Comparison of ENCODE assay signal across 8 mouse cellular contexts in genomic region chr2:32447264-32447936, GRCm38 (mm10). TPM values are rescaled to one million over a fixed set of nuclear protein-coding genes. Genes with fewer than 3 reads are reported as not detected.
A peak's percentile ranks its signal among the peaks of the same experiment; 100 is the strongest.
DNase-seq lines count a peak whose midpoint lies in the region; ATAC-seq and TF ChIP-seq lines count a peak whose summit lies in the region.
"Had no signal": no experiment of that assay in that cellular context is flagged by ENCODE, and none has a peak within 500 bp of the region (broad histone marks: within the 10 kb centered on the region; RNA-seq: fewer than 3 reads in every experiment).

No protein-coding gene starts in this region.

- DNase-seq in lung, adult 18-20 months, result peak; percentile 55 to 65
- no peak for DNase-seq in lung, adult 2 months
- peak; percentile 85 for DNase-seq in induced T-regulatory cell, adult 2 months (ENCODE audit: low read depth)

- no peaks in the 10 kb centered on the region for H3K9me3 ChIP-seq in embryonic facial prominence, embryonic 13.5 days
- H3K9me3 ChIP-seq in lung, embryonic 15.5 days, result no peaks in the 10 kb centered on the region
- no peaks in the 10 kb centered on the region for H3K9me3 ChIP-seq in stomach, embryonic 14.5 days (ENCODE audit: control insufficient read depth, low read depth, low read length)
- H3K9me3 ChIP-seq: neural tube, embryonic 12.5 days had no signal

- no peak for ATAC-seq in embryonic facial prominence, embryonic 13.5 days (ENCODE audit: insufficient number of reproducible peaks, insufficient read depth, low FRiP score, low TSS enrichment, low read depth)
- no peak for ATAC-seq in lung, embryonic 15.5 days (ENCODE audit: borderline replicate concordance, extremely low read depth, low FRiP score, low TSS enrichment)
- no peak for ATAC-seq in stomach, embryonic 14.5 days (ENCODE audit: insufficient number of reproducible peaks, insufficient read depth, low FRiP score, low read depth)
- no peak for ATAC-seq in cerebellum, adult (ENCODE audit: insufficient number of reproducible peaks, low FRiP score, low TSS enrichment)

- peak overlapping the region; percentile 93 for H3K27ac ChIP-seq in embryonic facial prominence, embryonic 13.5 days
- H3K27ac ChIP-seq in lung, embryonic 15.5 days, result peak overlapping the region; percentile 92
- H3K27ac ChIP-seq in stomach, embryonic 14.5 days (ENCODE audit: low read length), result peak overlapping the region; percentile 86
- H3K27ac ChIP-seq: neural tube, embryonic 12.5 days had no signal

- no peak overlapping the region for H3K4me3 ChIP-seq in lung, adult 2 months (replicated peaks; ENCODE audit: extremely low read depth, low read depth, low read length)
- no peak overlapping the region for H3K4me3 ChIP-seq in embryonic facial prominence, embryonic 13.5 days
- peak overlapping the region; percentile 10 for H3K4me3 ChIP-seq in lung, embryonic 15.5 days
- no peak overlapping the region for H3K4me3 ChIP-seq in stomach, embryonic 14.5 days (ENCODE audit: low read depth, low read length)
- H3K4me3 ChIP-seq: neural tube, embryonic 12.5 days had no signal

- no peak for TF ChIP-seq CTCF in lung, adult 2 months (IDR thresholded peaks at IDR 0.05; ENCODE audit: insufficient read depth, low read length)

- H3K9ac ChIP-seq in embryonic facial prominence, embryonic 13.5 days, result peak overlapping the region; percentile 17
- H3K9ac ChIP-seq in lung, embryonic 15.5 days, result peak overlapping the region; percentile 8; the same call in 1 of the 2 replicates
- no peak overlapping the region for H3K9ac ChIP-seq in stomach, embryonic 14.5 days (replicated peaks; ENCODE audit: low read depth, low read length)
- H3K9ac ChIP-seq: neural tube, embryonic 12.5 days had no signal

- no peaks in the 10 kb centered on the region for H3K27me3 ChIP-seq in embryonic facial prominence, embryonic 13.5 days
- H3K27me3 ChIP-seq in lung, embryonic 15.5 days, result no peaks in the 10 kb centered on the region
- no peaks in the 10 kb centered on the region for H3K27me3 ChIP-seq in stomach, embryonic 14.5 days (ENCODE audit: control insufficient read depth, insufficient read depth, low read length)
- H3K27me3 ChIP-seq: neural tube, embryonic 12.5 days had no signal

- no peak for TF ChIP-seq POLR2A in lung, adult 2 months (IDR thresholded peaks at IDR 0.05; ENCODE audit: borderline replicate concordance, extremely low read depth, low read depth, low read length)

- H3K36me3 ChIP-seq in embryonic facial prominence, embryonic 13.5 days, result 0 out of 2 replicates have a peak, but pooled peaks cover 6% of the 10 kb centered on the region
- peaks cover 3% of the 10 kb centered on the region; the same call in 1 of the 2 replicates for H3K36me3 ChIP-seq in lung, embryonic 15.5 days
- H3K36me3 ChIP-seq in stomach, embryonic 14.5 days (ENCODE audit: control insufficient read depth, insufficient read depth, low read length), result no peaks in the 10 kb centered on the region

- peak overlapping the region; percentile 44; the same call in 1 of the 2 replicates for H3K4me2 ChIP-seq in embryonic facial prominence, embryonic 13.5 days
- H3K4me2 ChIP-seq in lung, embryonic 15.5 days, result peak overlapping the region; percentile 38
- peak overlapping the region; percentile 14; the same call in 1 of the 2 replicates for H3K4me2 ChIP-seq in stomach, embryonic 14.5 days (replicated peaks; ENCODE audit: low read depth, low read length)
- H3K4me2 ChIP-seq: neural tube, embryonic 12.5 days had no signal

- H3K4me1 ChIP-seq in lung, adult 2 months (ENCODE audit: control insufficient read depth, insufficient read depth, low read length), result peaks cover 15% of the 10 kb centered on the region
- H3K4me1 ChIP-seq in embryonic facial prominence, embryonic 13.5 days, result peaks cover 41% of the 10 kb centered on the region
- peaks cover 28% of the 10 kb centered on the region for H3K4me1 ChIP-seq in lung, embryonic 15.5 days
- H3K4me1 ChIP-seq in stomach, embryonic 14.5 days (ENCODE audit: control insufficient read depth, insufficient read depth, low read length), result peaks cover 10% of the 10 kb centered on the region

- WGBS in lung, adult 2 months, result 17% methylated on average over 9 of the region's 9 CpGs
- 45% methylated on average over 9 of the region's 9 CpGs for WGBS in embryonic facial prominence, embryonic 13.5 days
- WGBS in lung, embryonic 15.5 days, result 30% methylated on average over 9 of the region's 9 CpGs
- WGBS in stomach, embryonic 14.5 days, result 49% methylated on average over 9 of the region's 9 CpGs

RNA-seq across cellular contexts. Expression of gene Naif1, which starts 2.9 kb away (rescaled TPM):
- 5.1 and 5.5 TPM in 2 replicates for polyA plus RNA-seq in lung, adult 2 months (2012; rRNA removed)
- 6.3 and 6.5 TPM in 2 replicates for polyA plus RNA-seq in embryonic facial prominence, embryonic 13.5 days (2015; fragmentation: Nextera tagmentation; extraction: Ambion mirVana)
- 6.6 and 7.1 TPM in 2 replicates for polyA plus RNA-seq in lung, embryonic 15.5 days (2015; fragmentation: Nextera tagmentation; extraction: Ambion mirVana)
- polyA plus RNA-seq in stomach, embryonic 14.5 days (2014; fragmentation: Nextera tagmentation; extraction: Ambion mirVana), result 5.6 TPM in 2 replicates

RNA-seq across cellular contexts. Expression of gene Slc25a25, which starts 3.8 kb away (rescaled TPM):
- polyA plus RNA-seq in lung, adult 2 months (2012; rRNA removed), result 19.9 and 21.9 TPM in 2 replicates
- polyA plus RNA-seq in embryonic facial prominence, embryonic 13.5 days (2015; fragmentation: Nextera tagmentation; extraction: Ambion mirVana), result 23.5 and 24.6 TPM in 2 replicates
- 19.6 and 21.5 TPM in 2 replicates for polyA plus RNA-seq in lung, embryonic 15.5 days (2015; fragmentation: Nextera tagmentation; extraction: Ambion mirVana)
- polyA plus RNA-seq in stomach, embryonic 14.5 days (2014; fragmentation: Nextera tagmentation; extraction: Ambion mirVana), result 13.7 and 14.1 TPM in 2 replicates

RNA-seq across cellular contexts. Expression of gene Ptges2, which starts 51.7 kb away (rescaled TPM):
- polyA plus RNA-seq in lung, adult 2 months (2012; rRNA removed), result 14.7 and 23.8 TPM in 2 replicates
- 30.0 and 30.4 TPM in 2 replicates for polyA plus RNA-seq in embryonic facial prominence, embryonic 13.5 days (2015; fragmentation: Nextera tagmentation; extraction: Ambion mirVana)
- polyA plus RNA-seq in lung, embryonic 15.5 days (2015; fragmentation: Nextera tagmentation; extraction: Ambion mirVana), result 22.6 and 25.4 TPM in 2 replicates
- polyA plus RNA-seq in stomach, embryonic 14.5 days (2014; fragmentation: Nextera tagmentation; extraction: Ambion mirVana), result 28.1 and 30.5 TPM in 2 replicates

RNA-seq across cellular contexts. Expression of gene Lcn2, which starts 59.3 kb away (rescaled TPM):
- 193 and 242 TPM in 2 replicates for polyA plus RNA-seq in lung, adult 2 months (2012; rRNA removed)
- 0.22 and 1.5 TPM in 2 replicates for polyA plus RNA-seq in embryonic facial prominence, embryonic 13.5 days (2015; fragmentation: Nextera tagmentation; extraction: Ambion mirVana)
- 2.2 TPM in 2 replicates for polyA plus RNA-seq in lung, embryonic 15.5 days (2015; fragmentation: Nextera tagmentation; extraction: Ambion mirVana)
- 3.7 and 6.8 TPM in 2 replicates for polyA plus RNA-seq in stomach, embryonic 14.5 days (2014; fragmentation: Nextera tagmentation; extraction: Ambion mirVana)
